Mouse (Mus musculus) brain, embryonic 14.5 days (tissue): ENCODE data around the gene Nat8f2.
"Not testable (repeated sequence)": the region's sequence is repeated elsewhere in the genome, so short reads cannot be mapped to it uniquely, and the experiment has no call there.

Experiments used
- CTCF ChIP-seq: fragments of 200-500 bp; IDR thresholded peaks from 2 replicates; pipeline ENCODE4 v1.5.1; 2012; ENCODE audit warnings: inconsistent platforms, mild to moderate bottlenecking, moderate library complexity, borderline replicate concordance; ENCODE audit not compliant: insufficient read depth, insufficient read length; ENCODE audit errors: extremely low read depth
- POLR2A ChIP-seq: fragments of 200-500 bp; IDR thresholded peaks from 2 replicates; pipeline ENCODE4 v1.6.1; 2012; ENCODE audit warnings: mild to moderate bottlenecking, inconsistent platforms, borderline replicate concordance; ENCODE audit not compliant: poor library complexity, insufficient read depth, insufficient read length, severe bottlenecking; ENCODE audit errors: extremely low read depth

- TF ChIP-seq POLR2A, CTCF: not testable (repeated sequence)
Measured at GRCm38 (mm10) chr6:85864900-85865639, 3.9 kb downstream of the Nat8f2 start.
